Mouse (Mus musculus) heart, embryonic 15.5 days (tissue): Measurements from ENCODE around the gene Manf. TPM values are rescaled to one million over a fixed set of nuclear protein-coding genes. Genes with fewer than 3 reads are reported as not detected.

Source experiments
- ATAC-seq: fragments of 200-750 bp; cut with Nextera tagmentation; replicated peaks from 2 replicates; pipeline ENCODE4 v1.8.0; 2017; ENCODE audit warnings: low read depth, moderate TSS enrichment; ENCODE audit not compliant: insufficient number of reproducible peaks, insufficient read depth, low FRiP score
- H3K27ac ChIP-seq: fragments of 300-500 bp; sonication (generic); 2 replicates; pipeline ENCODE4 v1.5.1; 2015; ENCODE audit warnings: mild to moderate bottlenecking, inconsistent platforms
- H3K27me3 ChIP-seq: fragments of 300-500 bp; sonication (generic); 2 replicates; pipeline ENCODE4 v1.6.1; 2015; ENCODE audit warnings: inconsistent platforms
- H3K36me3 ChIP-seq: fragments of 300-500 bp; sonication (generic); 2 replicates; pipeline ENCODE4 v1.6.1; 2015; ENCODE audit warnings: mild to moderate bottlenecking, inconsistent platforms
- H3K4me1 ChIP-seq: fragments of 300-500 bp; sonication (generic); replicated peaks from 2 replicates; pipeline ENCODE4 v1.6.1; 2015; ENCODE audit warnings: inconsistent platforms
- H3K4me2 ChIP-seq: fragments of 300-500 bp; sonication (generic); 2 replicates; pipeline ENCODE4 v1.6.1; 2015; ENCODE audit warnings: inconsistent platforms, mild to moderate bottlenecking, moderate library complexity
- H3K4me3 ChIP-seq: fragments of 300-500 bp; sonication (generic); 2 replicates; pipeline ENCODE4 v1.5.1; 2015; ENCODE audit warnings: mild to moderate bottlenecking, inconsistent platforms
- H3K9ac ChIP-seq: fragments of 300-500 bp; sonication (generic); 2 replicates; pipeline ENCODE4 v1.6.1; 2015; ENCODE audit warnings: mild to moderate bottlenecking, inconsistent platforms
- H3K9me3 ChIP-seq: fragments of 300-500 bp; sonication (generic); replicated peaks from 2 replicates; pipeline ENCODE4 v1.6.1; 2016; ENCODE audit warnings: inconsistent platforms
- WGBS: fragments of 180-500 bp; shearing (Covaris S2); methylation state at CpG from one replicate; pipeline ENCODE4 v1.1.7; 2015; ENCODE audit warnings: mixed read lengths; 5-methylcytosine and 5-hydroxymethylcytosine counted together
- polyA plus RNA-seq: library from polyadenylated mRNA; unstranded; fragments of >200 nt; fragmentation: Nextera tagmentation; extraction: Ambion mirVana; gene quantifications from 2 replicates; pipeline ENCODE4 v1.2.1, GENCODE M21; 2015

Gene Manf
- polyA plus RNA-seq, 1 experiment from 2014 or later = 199 TPM

DNA sequence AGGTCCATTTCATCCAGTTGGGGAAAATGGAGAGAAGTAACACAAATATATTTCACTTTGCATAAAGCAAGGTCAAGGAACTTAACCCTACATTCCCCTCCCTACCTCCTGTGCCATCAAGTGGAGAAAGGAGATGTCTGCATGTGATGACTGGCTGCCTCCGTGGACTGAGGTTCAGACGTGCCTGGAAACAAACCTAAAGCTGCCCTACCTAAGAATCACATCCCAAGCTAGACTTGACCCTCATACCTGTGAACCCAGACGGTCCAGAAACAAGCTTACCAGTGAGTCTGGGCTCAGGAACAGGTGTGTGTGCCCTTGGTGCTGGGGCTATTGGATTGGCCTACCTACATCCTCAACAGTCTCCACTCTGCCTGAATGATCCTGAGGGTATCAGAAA is 1.5 kb upstream of the Manf start:
- Histone ChIP-seq H3K4me1 (peaks cover 24% of the 10 kb centered on the region), H3K36me3 (peaks cover 22% of the 10 kb centered on the region), H3K4me2 (no peak overlapping the region), H3K27ac (no peak overlapping the region), H3K9me3 (no peaks in the 10 kb centered on the region), H3K27me3 (no peaks in the 10 kb centered on the region), H3K9ac (no peak overlapping the region), H3K4me3 (no peak overlapping the region)
- ATAC-seq = no peak
- 74% methylated on average over 3 of the region's 3 CpGs for WGBS

DNA sequence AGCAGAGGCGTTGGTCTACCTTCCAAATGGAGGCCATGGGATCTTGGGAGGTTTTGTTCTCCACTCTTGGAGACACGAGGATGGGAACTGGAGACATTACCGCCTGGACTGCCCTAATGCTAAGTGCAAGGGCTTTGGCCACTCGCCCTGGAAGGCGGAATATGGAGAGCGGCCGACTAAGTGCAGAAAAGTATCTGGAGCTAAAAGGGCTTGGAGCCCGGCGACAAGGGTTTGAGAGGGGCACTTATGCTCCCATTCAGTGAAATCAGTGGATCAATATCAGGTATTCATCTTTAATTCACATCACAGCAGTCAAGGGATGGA is 735 bp upstream of the Manf start:
- H3K9ac ChIP-seq = peak overlapping the region; percentile 72
- H3K4me3 ChIP-seq = peak overlapping the region; percentile 94
- H3K27me3 ChIP-seq = no peaks in the 10 kb centered on the region
- no peak for ATAC-seq
- peak overlapping the region; percentile 85 for H3K4me2 ChIP-seq
- H3K9me3 ChIP-seq = no peaks in the 10 kb centered on the region
- peak overlapping the region; percentile 97 for H3K27ac ChIP-seq
- peaks cover 26% of the 10 kb centered on the region for H3K4me1 ChIP-seq
- under 1% methylated on average over 9 of the region's 9 CpGs for WGBS
- peaks cover 24% of the 10 kb centered on the region for H3K36me3 ChIP-seq

DNA sequence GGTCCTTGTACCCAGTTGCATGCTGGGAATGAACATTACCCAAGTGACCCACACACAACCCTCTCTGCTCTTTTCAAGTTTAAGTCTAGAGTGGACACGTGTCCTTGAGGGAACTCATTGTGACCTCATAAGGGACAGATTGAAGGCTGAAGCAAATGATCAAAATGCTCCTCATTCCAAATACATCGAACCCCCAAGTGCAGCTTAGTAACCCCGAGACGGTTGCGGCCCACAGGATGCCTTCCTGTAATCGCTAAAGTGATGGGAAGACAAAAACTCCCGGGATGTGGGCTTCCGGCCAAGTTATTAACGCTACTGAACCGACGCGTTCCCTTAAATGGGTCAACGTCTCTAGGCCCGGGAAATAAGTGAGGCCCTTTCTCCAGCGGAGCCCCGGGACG is 438 bp downstream of the Manf start:
- Histone ChIP-seq H3K27me3 (no peaks in the 10 kb centered on the region), H3K9me3 (no peaks in the 10 kb centered on the region), H3K36me3 (peaks cover 24% of the 10 kb centered on the region), H3K4me1 (peaks cover 29% of the 10 kb centered on the region), H3K27ac (peak overlapping the region; percentile 85), H3K4me3 (peak overlapping the region; percentile 94), H3K4me2 (peak overlapping the region; percentile 72), H3K9ac (peak overlapping the region; percentile 92)
- WGBS = under 1% methylated on average over 17 of the region's 17 CpGs
- no peak for ATAC-seq

DNA sequence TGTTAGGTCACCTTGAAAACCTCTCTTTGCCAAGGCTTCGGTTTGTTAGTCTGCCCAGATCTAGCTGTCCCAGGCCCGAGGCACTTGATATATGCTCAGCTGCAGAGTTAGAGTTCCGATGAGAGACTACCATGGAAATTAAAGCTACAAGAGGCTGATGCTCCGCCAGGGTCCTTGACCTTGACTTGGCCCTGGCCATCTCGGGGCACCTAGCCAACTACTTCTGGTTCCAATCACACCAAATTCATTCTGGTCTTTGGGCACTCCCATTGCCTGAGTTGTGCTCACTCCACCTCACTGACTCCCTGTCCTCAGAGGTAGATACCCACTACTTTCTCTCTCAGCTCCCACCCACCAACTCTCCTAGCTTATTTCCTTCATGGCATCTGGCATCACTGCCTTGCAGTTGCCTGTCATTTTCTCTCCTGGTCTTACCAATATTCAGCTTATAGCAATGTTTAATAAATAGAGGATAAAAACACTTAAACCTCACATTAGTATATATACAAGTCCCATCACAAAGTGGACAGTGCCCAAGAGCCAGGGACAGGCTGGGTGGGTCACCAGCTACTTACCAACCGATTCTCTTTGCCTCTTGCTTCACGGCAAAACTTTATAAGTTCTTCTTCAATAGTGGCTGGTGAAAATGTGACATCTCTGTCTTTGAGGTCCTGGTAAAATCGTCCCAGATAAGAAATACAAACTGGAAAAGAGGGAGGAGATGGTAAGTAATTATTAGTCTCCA is 1.1 kb downstream of the Manf start:
- Histone ChIP-seq H3K36me3 (peaks cover 24% of the 10 kb centered on the region), H3K27me3 (no peaks in the 10 kb centered on the region), H3K4me1 (peaks cover 35% of the 10 kb centered on the region), H3K9ac (peak overlapping the region; percentile 92), H3K27ac (peak overlapping the region; percentile 85; the same call in 1 of the 2 replicates), H3K4me3 (peak overlapping the region; percentile 94), H3K4me2 (peak overlapping the region; percentile 72), H3K9me3 (no peaks in the 10 kb centered on the region)
- WGBS = 40% methylated on average over 8 of the region's 8 CpGs
- ATAC-seq = no peak

DNA sequence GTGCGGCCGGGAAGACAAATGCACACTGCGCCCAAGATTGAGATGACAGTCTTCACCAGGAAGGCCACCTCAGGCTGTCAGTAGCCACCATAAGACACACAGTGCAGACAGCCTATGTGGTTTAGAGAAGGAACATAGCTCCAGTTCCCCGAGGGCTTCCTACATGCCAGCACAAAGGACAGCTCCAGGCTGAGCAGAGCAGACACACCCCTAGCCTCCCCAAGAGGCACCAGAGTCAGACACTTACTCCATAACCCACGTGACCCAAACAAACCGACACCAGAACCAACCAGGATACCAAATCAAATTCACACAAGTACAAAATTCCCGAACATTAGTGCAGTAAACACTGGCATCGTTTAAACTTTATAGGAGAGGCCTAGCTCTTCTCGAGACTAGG is 2.5 kb downstream of the Manf start:
- peaks cover 48% of the 10 kb centered on the region for H3K4me1 ChIP-seq
- no peak for ATAC-seq
- H3K4me2 ChIP-seq = 0 out of 2 replicates have a peak overlapping the region, but pooled peaks have one; percentile 72

DNA sequence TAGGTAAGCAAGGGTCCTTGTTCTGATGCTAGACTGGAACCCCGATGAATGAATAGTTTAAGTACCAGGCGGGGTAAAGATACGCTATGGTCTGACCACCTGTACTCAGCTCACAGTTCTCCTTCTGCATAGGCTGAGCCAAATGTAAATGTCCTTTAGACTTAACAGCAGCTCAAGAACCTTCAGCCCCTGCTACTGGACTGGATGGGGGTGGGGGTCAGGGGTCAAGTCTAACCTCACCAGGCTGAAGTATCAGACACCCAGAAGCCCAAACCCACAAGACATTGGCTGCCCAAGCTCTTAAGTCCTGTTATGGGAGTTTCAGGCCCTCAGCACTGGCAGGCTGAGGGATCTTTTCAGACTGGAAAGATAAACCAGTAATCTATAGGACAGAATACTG is 3.4 kb downstream of the Manf start:
- no peak for ATAC-seq
- no peak overlapping the region for H3K4me2 ChIP-seq
- no peaks in the 10 kb centered on the region for H3K9me3 ChIP-seq
- H3K4me3 ChIP-seq = no peak overlapping the region
- peaks cover 30% of the 10 kb centered on the region for H3K36me3 ChIP-seq
- H3K9ac ChIP-seq = no peak overlapping the region
- WGBS = 89% methylated on average over 3 of the region's 3 CpGs
- peaks cover 56% of the 10 kb centered on the region for H3K4me1 ChIP-seq
- H3K27ac ChIP-seq = no peak overlapping the region
- H3K27me3 ChIP-seq = no peaks in the 10 kb centered on the region

More for the DNA sequence above, 2.5 kb downstream of the Manf start:
- H3K27ac ChIP-seq = no peak overlapping the region
- peaks cover 27% of the 10 kb centered on the region for H3K36me3 ChIP-seq
- no peak overlapping the region for H3K4me3 ChIP-seq
- 78% methylated on average over 9 of the region's 9 CpGs for WGBS
- H3K9ac ChIP-seq = no peak overlapping the region
- no peaks in the 10 kb centered on the region for H3K9me3 ChIP-seq
- H3K27me3 ChIP-seq = no peaks in the 10 kb centered on the region

DNA sequence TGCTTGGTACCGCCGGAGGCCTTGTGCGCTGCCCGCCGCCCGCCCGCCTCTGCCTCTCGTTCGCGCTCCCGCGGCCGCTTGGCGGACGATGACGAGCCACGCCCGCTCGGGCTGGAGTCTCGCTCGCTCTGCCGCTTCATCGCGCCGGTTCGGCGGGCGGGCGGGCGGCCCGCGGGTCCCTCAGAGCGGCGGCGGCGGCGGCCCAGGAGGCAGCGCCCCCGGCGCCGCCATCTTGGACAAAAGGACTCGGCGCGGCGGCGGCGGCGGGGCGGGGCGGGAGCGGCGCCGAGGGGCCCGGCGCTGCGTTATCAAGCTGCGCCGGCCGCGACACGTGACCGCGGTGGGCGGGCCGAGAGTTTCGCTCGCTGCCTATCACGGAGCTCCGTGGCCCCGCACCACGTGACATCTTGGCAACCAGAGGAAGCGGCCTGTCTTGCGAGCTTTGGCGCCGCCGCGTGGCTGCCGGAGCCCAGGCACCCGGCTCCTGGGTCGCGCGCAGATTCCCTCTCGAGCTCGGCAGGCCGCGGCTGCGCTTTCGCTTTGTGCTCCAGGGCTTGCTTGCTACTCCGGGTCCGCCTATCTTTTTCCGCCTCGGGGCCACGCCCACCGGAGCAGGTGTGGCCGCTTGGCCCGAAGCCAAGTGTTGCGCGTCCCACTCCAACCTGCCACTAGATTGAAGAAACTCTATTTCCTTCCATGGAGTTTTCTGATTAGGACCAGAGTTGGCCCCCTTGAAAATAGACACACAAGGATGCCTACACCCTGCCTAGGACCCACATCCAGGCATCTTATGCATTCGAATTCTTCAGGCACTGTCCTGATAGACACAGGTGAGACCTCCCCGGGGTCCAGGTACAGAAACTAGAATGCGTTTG is 4.7 kb downstream of the Manf start, which contains the start of gene Rbm15b:
Rbm15b (minus strand) TSS at position 601 of the 875 bp plus-strand sequence.
- H3K36me3 ChIP-seq = peaks cover 42% of the 10 kb centered on the region
- H3K27ac ChIP-seq = peak within 1 kb of the TSS; percentile 86
- H3K4me1 ChIP-seq = peaks cover 62% of the 10 kb centered on the region
- 2% methylated on average over 91 of the region's 101 CpGs for WGBS
- peak within 1 kb of the TSS; percentile 98 for H3K4me2 ChIP-seq
- H3K27me3 ChIP-seq = no peaks in the 10 kb centered on the region
- peak; percentile 63 for ATAC-seq
- peak within 1 kb of the TSS; percentile 92 for H3K4me3 ChIP-seq
- peak within 1 kb of the TSS; percentile 96 for H3K9ac ChIP-seq
- no peaks in the 10 kb centered on the region for H3K9me3 ChIP-seq

DNA sequence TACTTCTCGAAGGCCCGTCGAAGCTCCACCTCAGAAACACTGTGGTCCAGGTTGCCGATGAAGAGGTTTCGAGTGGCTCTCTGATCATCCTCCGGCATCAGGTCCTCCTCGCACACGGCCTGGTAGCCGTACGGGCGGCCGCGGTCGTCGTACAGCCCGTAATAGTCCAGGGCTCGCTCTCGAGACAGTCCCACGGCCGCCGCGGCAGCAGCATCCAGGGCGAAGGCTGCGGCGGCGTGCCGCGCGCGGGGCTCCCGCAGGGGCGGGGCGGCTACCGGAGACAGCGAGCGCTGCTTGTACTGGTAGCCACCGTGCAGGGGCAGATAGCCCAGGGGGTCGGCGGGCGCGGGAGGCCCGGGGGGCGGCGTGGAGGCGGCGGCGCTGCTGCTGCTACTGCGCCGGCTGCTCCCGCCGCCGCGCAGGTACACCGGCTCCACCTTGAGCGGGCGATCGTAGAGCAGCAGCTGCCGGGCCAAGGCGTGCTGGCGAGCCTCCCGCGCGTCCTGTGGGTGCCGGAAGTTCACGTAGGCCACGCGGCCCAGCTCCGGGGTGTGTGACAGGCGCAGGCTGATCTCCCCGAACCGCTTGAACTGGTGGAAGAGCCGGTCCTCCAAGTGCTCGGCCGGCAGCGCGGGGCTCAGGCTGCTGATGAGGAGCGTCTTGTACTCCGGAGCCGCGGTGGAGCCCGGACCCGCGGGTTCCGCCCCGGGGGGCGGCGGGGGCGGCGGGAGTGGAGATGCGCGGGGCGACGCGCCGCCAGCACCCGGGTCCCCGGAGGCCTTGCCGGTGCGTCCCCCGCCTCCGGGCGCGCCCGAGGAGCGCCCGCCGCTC is 5.7 kb downstream of the Manf start:
- WGBS = under 1% methylated on average over 72 of the region's 107 CpGs
- Histone ChIP-seq H3K27me3 (no peaks in the 10 kb centered on the region), H3K4me3 (peak overlapping the region; percentile 92), H3K9me3 (no peaks in the 10 kb centered on the region), H3K36me3 (peaks cover 47% of the 10 kb centered on the region), H3K4me2 (peak overlapping the region; percentile 98), H3K27ac (peak overlapping the region; percentile 86), H3K9ac (peak overlapping the region; percentile 96), H3K4me1 (peaks cover 60% of the 10 kb centered on the region)
- peak; percentile 24; the same call in 1 of the 2 replicates for ATAC-seq

DNA sequence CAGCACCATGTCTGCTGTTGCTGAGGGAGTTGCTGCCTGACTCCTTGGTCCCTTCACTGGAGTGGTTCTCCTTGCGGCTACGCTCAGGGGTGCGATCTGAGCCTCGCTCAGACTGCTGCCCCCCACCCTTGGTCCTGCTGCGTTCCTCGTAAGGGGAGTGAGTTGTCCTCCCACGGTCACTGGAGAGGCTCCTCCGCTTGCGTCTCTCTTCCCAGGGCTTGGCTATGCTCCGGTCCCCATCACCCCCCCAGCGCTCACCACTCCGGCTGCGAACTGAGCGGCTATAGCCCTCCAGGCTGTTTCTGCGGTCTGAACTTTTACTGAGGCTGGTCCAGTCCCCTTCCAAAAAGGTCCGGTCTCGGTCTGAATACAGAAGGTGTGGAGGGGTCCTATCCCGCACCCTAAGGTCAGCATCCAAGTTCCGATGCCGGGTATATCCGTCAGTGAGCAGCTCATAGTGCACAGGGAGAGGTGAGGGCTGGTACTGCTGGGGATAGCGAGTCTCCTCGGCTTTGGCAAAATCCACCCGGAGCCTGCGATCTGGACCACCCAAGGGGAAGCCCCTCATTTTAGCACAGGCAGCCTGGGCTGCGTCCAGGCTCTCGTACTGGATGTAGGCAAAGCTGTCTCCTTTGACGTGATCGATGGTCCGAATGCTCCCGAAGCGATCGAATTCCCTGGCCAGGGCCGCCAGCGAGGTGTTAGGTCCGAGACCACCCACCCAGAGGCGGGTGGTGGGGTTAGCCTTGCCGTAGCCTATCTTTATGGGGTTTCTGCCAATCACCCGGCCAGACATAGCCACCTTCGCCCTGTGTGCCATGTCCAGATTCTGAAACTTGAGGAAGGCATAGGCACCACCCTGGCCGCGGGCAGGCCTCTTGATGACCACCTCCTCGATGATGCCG is 6.5 kb downstream of the Manf start:
- H3K4me2 ChIP-seq = peak overlapping the region; percentile 98
- no peaks in the 10 kb centered on the region for H3K9me3 ChIP-seq
- ATAC-seq = no peak
- 24% methylated on average over 44 of the region's 44 CpGs for WGBS
- peak overlapping the region; percentile 96 for H3K9ac ChIP-seq
- peaks cover 51% of the 10 kb centered on the region for H3K36me3 ChIP-seq
- H3K4me1 ChIP-seq = peaks cover 52% of the 10 kb centered on the region
- H3K4me3 ChIP-seq = peak overlapping the region; percentile 92
- no peak overlapping the region; the same call in 1 of the 2 replicates for H3K27ac ChIP-seq
- no peaks in the 10 kb centered on the region for H3K27me3 ChIP-seq

DNA sequence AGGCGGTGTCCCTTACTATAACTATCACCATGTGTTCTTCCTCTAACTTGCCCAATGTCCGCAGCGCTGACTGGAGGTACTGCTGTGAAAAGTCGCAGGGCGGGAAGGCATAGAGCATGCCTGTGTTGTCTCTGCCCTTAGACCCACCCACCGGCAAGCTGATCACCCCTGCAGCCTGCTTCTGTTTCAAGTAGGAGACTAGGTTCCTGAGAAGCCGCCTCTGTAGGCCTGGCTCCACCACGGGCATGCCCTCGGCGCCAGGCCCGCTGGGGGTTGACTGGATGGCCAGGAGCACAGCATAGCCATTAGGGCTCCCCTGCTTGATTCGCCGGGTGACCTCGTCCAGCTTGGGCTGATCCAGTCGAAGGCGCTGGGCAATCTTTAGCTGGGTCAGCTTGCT is 7.5 kb downstream of the Manf start:
- H3K4me3 ChIP-seq = peak overlapping the region; percentile 92
- peaks cover 44% of the 10 kb centered on the region for H3K36me3 ChIP-seq
- no peak overlapping the region for H3K27ac ChIP-seq
- H3K9ac ChIP-seq = peak overlapping the region; percentile 96; the same call in 1 of the 2 replicates
- H3K9me3 ChIP-seq = no peaks in the 10 kb centered on the region
- H3K27me3 ChIP-seq = no peaks in the 10 kb centered on the region
- peak overlapping the region; percentile 98 for H3K4me2 ChIP-seq
- no peak for ATAC-seq
- WGBS = 30% methylated on average over 16 of the region's 16 CpGs
- peaks cover 42% of the 10 kb centered on the region for H3K4me1 ChIP-seq
